8 mouse cellular contexts compared by ENCODE assay signal in genomic region chr7:84449066-84449465, GRCm38 (mm10). TPM values are rescaled to one million over a fixed set of nuclear protein-coding genes. Genes with fewer than 3 reads are reported as not detected.
DNase-seq lines count a peak whose midpoint lies in the region; ATAC-seq lines count a peak whose summit lies in the region.
"Had no signal": no experiment of that assay in that cellular context is flagged by ENCODE, and none has a peak within 500 bp of the region (broad histone marks: within the 10 kb centered on the region; RNA-seq: fewer than 3 reads in every experiment).

No protein-coding gene starts in this region.

- peak overlapping the region; percentile 41 for H3K27ac ChIP-seq in lung, embryonic 15.5 days
- H3K27ac ChIP-seq in hindbrain, embryonic 16.5 days (ENCODE audit: low read depth, low read length): no peak overlapping the region

- no peak overlapping the region for H3K9ac ChIP-seq in lung, embryonic 15.5 days
- H3K9ac ChIP-seq in hindbrain, embryonic 16.5 days (ENCODE audit: low read depth, low read length): no peak overlapping the region

- H3K4me1 ChIP-seq in lung, embryonic 15.5 days: peaks cover 17% of the 10 kb centered on the region
- no peaks in the 10 kb centered on the region for H3K4me1 ChIP-seq in hindbrain, embryonic 16.5 days (ENCODE audit: control insufficient read depth, insufficient read depth, low read depth, low read length)

- no peak for DNase-seq in lung, postnatal 14 days
- DNase-seq in left cerebral cortex, postnatal 36 days (ENCODE audit: low spot score in 2 of 2): peak; percentile 57 to 58
- DNase-seq in telencephalon, adult 2 months (ENCODE audit: low read depth, low spot score): peak; percentile 62
- no peak for DNase-seq in urinary bladder, postnatal 4 days (ENCODE audit: low spot score in 2 of 2)
- no peak for DNase-seq in testis, postnatal 10 days (ENCODE audit: low spot score)

- no peak overlapping the region for H3K4me2 ChIP-seq in lung, embryonic 15.5 days
- H3K4me2 ChIP-seq in hindbrain, embryonic 16.5 days (ENCODE audit: low read length): no peak overlapping the region

- 68% methylated on average over 2 of the region's 2 CpGs for WGBS in lung, embryonic 15.5 days
- 39% methylated on average over 2 of the region's 2 CpGs for WGBS in hindbrain, embryonic 16.5 days

- H3K27me3 ChIP-seq in lung, embryonic 15.5 days: no peaks in the 10 kb centered on the region
- no peaks in the 10 kb centered on the region for H3K27me3 ChIP-seq in hindbrain, embryonic 16.5 days (replicated peaks; ENCODE audit: control insufficient read depth, insufficient read depth, low read length)

- no peaks in the 10 kb centered on the region for H3K9me3 ChIP-seq in lung, embryonic 15.5 days
- H3K9me3 ChIP-seq in hindbrain, embryonic 16.5 days (ENCODE audit: control insufficient read depth, low read length): no peaks in the 10 kb centered on the region

- ATAC-seq in lung, embryonic 15.5 days (ENCODE audit: borderline replicate concordance, extremely low read depth, low FRiP score, low TSS enrichment): 0 out of 2 replicates have a peak, but pooled peaks have one; percentile 33
- ATAC-seq in hindbrain, embryonic 16.5 days: peak; percentile 90

- no peaks in the 10 kb centered on the region for H3K36me3 ChIP-seq in lung, embryonic 15.5 days
- no peaks in the 10 kb centered on the region for H3K36me3 ChIP-seq in hindbrain, embryonic 16.5 days (ENCODE audit: control insufficient read depth, insufficient read depth, low read length)

- no peak overlapping the region for H3K4me3 ChIP-seq in lung, embryonic 15.5 days
- no peak overlapping the region for H3K4me3 ChIP-seq in hindbrain, embryonic 16.5 days (ENCODE audit: low read length)

- intact Hi-C loops in left cerebral cortex, postnatal 36 days (cut with DNase I): loop anchor here (10.0 kb wide), 1 partner anchor 94 kb away; no protein-coding TSS in a partner anchor

RNA-seq across cellular contexts. Expression of gene Arnt2, which starts 39.1 kb away (rescaled TPM):
- 8.4 and 8.7 TPM in 2 replicates for polyA plus RNA-seq in lung, embryonic 15.5 days (2015; fragmentation: Nextera tagmentation; extraction: Ambion mirVana)
- 53.8 and 72.4 TPM in 2 replicates for polyA plus RNA-seq in hindbrain, embryonic 16.5 days (2015; fragmentation: Nextera tagmentation; extraction: Ambion mirVana)
- 100 to 1,000 TPM; 224 to 265 TPM for total RNA-seq in left cerebral cortex, postnatal 36 days (2021)
- total RNA-seq: megakaryocyte progenitor cell, adult 5-6 weeks had no signal

Comparison
In these comparisons a context has a peak if more than half of its experiments do, and no peak if none do; other contexts are left out.
1. DNase-seq: peak in left cerebral cortex, postnatal 36 days (2 of 2) and telencephalon, adult 2 months (single experiment); none in lung, postnatal 14 days (single experiment), urinary bladder, postnatal 4 days (0 of 2) and testis, postnatal 10 days (single experiment).